Mouse (Mus musculus): Measurements from ENCODE around the gene Oas1h. TPM values are rescaled to one million over a fixed set of nuclear protein-coding genes. Genes with fewer than 3 reads are reported as not detected.

The Oas1h gene
- total and polyA plus RNA-seq, 3 experiments, result not detected

- Histone ChIP-seq H3K27ac (no peak overlapping the region), H3K36me3 (ENCODE audit: control insufficient read depth, insufficient read depth, low read length) (no peaks in the 10 kb centered on the region), H3K4me3 (no peak overlapping the region), H3K9ac (ENCODE audit: low read depth, low read length) (no peak overlapping the region), H3K4me1 (ENCODE audit: control insufficient read depth, insufficient read depth, low read length) (no peaks in the 10 kb centered on the region), H3K79me2 (replicated peaks; ENCODE audit: control insufficient read depth, insufficient read depth, low read length) (no peaks in the 10 kb centered on the region), H3K27me3 (ENCODE audit: control insufficient read depth, insufficient read depth, low read length) (no peaks in the 10 kb centered on the region)
- no peak for DNase-seq
- 73% methylated on average over 3 of the region's 3 CpGs for WGBS
- intact Hi-C loops (cut with DNase I), result loop anchor here (10.0 kb wide), 1 partner anchor 125 kb away; the partner anchor contains the start of gene Oas1e
- TF ChIP-seq POLR2A (IDR thresholded peaks at IDR 0.05; ENCODE audit: insufficient read depth, low read depth, low read length), result no peak
These were observed 59.1 kb downstream of the Oas1h start for GRCm38 (mm10) chr5:120920296-120920695.

Small RNA genes lying within 50 kb of the gene (microRNA-seq; reads per million reads assigned to microRNA genes)
- gene Gm22907, result 0 reads per million in 2 experiments

Other genes starting within 250 kb of the Oas1h start
- gene Rita1, start 248.8 kb upstream of the Oas1h start, total RNA-seq (2021), result 10 to 100 TPM; 14.2 to 16.0 TPM
- gene Rita1, start 248.8 kb upstream of the Oas1h start, polyA plus RNA-seq (2012; rRNA removed), result 15.3 and 21.7 TPM in 2 replicates
- gene Ddx54, start 248.7 kb upstream of the Oas1h start, total RNA-seq (2021), result 10 to 100 TPM; 21.4 to 22.5 TPM
- 16.2 and 18.2 TPM in 2 replicates for gene Ddx54, start 248.7 kb upstream of the Oas1h start, polyA plus RNA-seq (2012; rRNA removed)
- not detected for gene Cfap73, start 227.2 kb upstream of the Oas1h start, total RNA-seq (2021)
- 0.16 TPM in 1 of 2 replicates, not detected in the other for gene Cfap73, start 227.2 kb upstream of the Oas1h start, polyA plus RNA-seq (2012; rRNA removed)
- gene Rasal1, start 212.6 kb upstream of the Oas1h start, total RNA-seq (2021), result not detected
- 0.06 and 0.33 TPM in 2 replicates for gene Rasal1, start 212.6 kb upstream of the Oas1h start, polyA plus RNA-seq (2012; rRNA removed)
- 1 to 10 TPM; 2.1 to 2.7 TPM for gene Dtx1, start 149.5 kb upstream of the Oas1h start, total RNA-seq (2021)
- gene Dtx1, start 149.5 kb upstream of the Oas1h start, polyA plus RNA-seq (2012; rRNA removed), result 3.5 and 4.2 TPM in 2 replicates
- 1 to 10 TPM in 1 of 2 experiments, under 1 TPM in 1; 0.55 to 1.0 TPM for gene Oas2, start 111.6 kb upstream of the Oas1h start, total RNA-seq (2021)
- gene Oas2, start 111.6 kb upstream of the Oas1h start, polyA plus RNA-seq (2012; rRNA removed), result 9.6 and 11.3 TPM in 2 replicates
- gene Oas3, start 83.8 kb upstream of the Oas1h start, total RNA-seq (2021), result under 1 TPM; 0.05 to 0.07 TPM
- 0.61 and 0.94 TPM in 2 replicates for gene Oas3, start 83.8 kb upstream of the Oas1h start, polyA plus RNA-seq (2012; rRNA removed)
- gene Oas1e, start 65.9 kb upstream of the Oas1h start, total RNA-seq (2021), result not detected
- gene Oas1e, start 65.9 kb upstream of the Oas1h start, polyA plus RNA-seq (2012; rRNA removed), result not detected in 2 replicates
- under 1 TPM; 0.26 to 0.36 TPM for gene Oas1c, start 48.9 kb upstream of the Oas1h start, total RNA-seq (2021)
- 0.85 and 1.3 TPM in 2 replicates for gene Oas1c, start 48.9 kb upstream of the Oas1h start, polyA plus RNA-seq (2012; rRNA removed)
- not detected for gene Oas1f, start 14.1 kb upstream of the Oas1h start, total RNA-seq (2021)
- not detected in 2 replicates for gene Oas1f, start 14.1 kb upstream of the Oas1h start, polyA plus RNA-seq (2012; rRNA removed)
- gene Oas1g, start 26.2 kb downstream of the Oas1h start, total RNA-seq (2021), result under 1 TPM in 1 of 2 experiments, not detected in 1; 0.34 TPM
- gene Oas1g, start 26.2 kb downstream of the Oas1h start, polyA plus RNA-seq (2012; rRNA removed), result 1.0 and 1.5 TPM in 2 replicates
- gene Oas1a, start 46.1 kb downstream of the Oas1h start, total RNA-seq (2021), result under 1 TPM; 0.63 to 0.84 TPM
- 2.6 and 3.4 TPM in 2 replicates for gene Oas1a, start 46.1 kb downstream of the Oas1h start, polyA plus RNA-seq (2012; rRNA removed)
- not detected for gene Oas1d, start 53.1 kb downstream of the Oas1h start, total RNA-seq (2021)
- not detected in 2 replicates for gene Oas1d, start 53.1 kb downstream of the Oas1h start, polyA plus RNA-seq (2012; rRNA removed)
- gene Rph3a, start 148.7 kb downstream of the Oas1h start, total RNA-seq (2021), result not detected
- 0.06 TPM in 1 of 2 replicates, not detected in the other for gene Rph3a, start 148.7 kb downstream of the Oas1h start, polyA plus RNA-seq (2012; rRNA removed)